Mouse (Mus musculus) erythroblast, embryonic 14.5 days (primary cell): ENCODE data around the gene Cd81.

ENCODE experiments used
- GATA1 ChIP-seq: IDR thresholded peaks from 2 replicates; pipeline ENCODE4 v1.6.1; 2012; ENCODE audit warnings: low read length, inconsistent platforms, mixed read lengths
- TAL1 ChIP-seq: IDR thresholded peaks from 3 replicates; pipeline ENCODE4 v1.6.1; 2012; ENCODE audit warnings: low read length, inconsistent platforms, mixed read lengths

GRCm38 (mm10) chr7:143106672-143107465, 54.3 kb downstream of the Cd81 start:
- TF ChIP-seq GATA1, result no peak
- no peak for TF ChIP-seq TAL1
